Mouse (Mus musculus) erythroblast, embryonic 14.5 days (primary cell): ENCODE measurements around the gene Rnf169.

Experiments
- GATA1 ChIP-seq: IDR thresholded peaks from 2 replicates; pipeline ENCODE4 v1.6.1; 2012; ENCODE audit warnings: low read length, inconsistent platforms, mixed read lengths
- TAL1 ChIP-seq: IDR thresholded peaks from 3 replicates; pipeline ENCODE4 v1.6.1; 2012; ENCODE audit warnings: low read length, inconsistent platforms, mixed read lengths

- TF ChIP-seq TAL1 (no peak), GATA1 (no peak)
These were observed 44.5 kb downstream of the Rnf169 start for GRCm38 (mm10) chr7:99935758-99936157.
